8 mouse cellular contexts compared by ENCODE assay signal in the genomic region with DNA sequence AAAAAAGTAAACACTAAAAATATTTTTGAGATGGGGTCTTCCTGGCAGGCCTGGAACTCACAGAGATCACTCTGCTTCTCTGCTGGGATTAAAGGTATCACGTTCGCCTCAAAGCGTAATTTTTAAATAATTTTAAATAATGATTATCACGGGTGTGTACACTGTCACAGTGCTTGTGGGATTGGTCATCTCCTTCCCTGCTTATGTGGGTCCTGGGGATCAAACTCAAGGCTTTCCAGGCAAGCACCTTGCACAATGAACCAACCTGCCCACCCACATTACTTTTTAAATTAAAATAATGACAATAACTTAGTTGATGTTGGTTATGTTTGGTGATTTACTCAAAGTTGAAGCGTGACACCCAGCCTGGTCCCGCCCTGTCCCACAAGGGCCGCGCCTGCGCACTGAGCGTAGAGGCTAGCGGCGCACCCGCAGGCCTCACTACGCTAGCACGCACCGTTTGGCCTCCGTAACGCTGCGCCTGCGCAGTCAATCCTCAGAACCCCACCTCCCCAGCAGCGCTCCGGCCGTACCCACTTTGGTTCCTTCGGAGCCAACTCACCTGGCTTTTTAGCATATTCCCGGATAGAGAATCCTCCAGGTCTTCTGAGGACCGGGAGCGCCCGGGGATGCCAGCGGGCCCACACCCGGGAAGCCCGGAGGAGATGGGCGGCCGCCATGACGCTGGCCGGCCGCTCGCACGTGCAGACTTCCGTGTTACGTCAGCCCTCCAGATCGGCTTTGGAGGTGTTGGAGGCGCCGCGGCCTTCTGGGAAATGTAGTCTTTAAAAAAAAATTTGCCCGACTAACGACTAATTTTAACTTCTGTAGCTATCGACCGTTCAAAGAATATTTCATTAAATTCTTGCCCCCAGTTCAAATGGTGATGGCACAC. TPM values are rescaled to one million over a fixed set of nuclear protein-coding genes. Genes with fewer than 3 reads are reported as not detected.
A peak's percentile ranks its signal among the peaks of the same experiment; 100 is the strongest.
DNase-seq lines count a peak whose midpoint lies in the region; ATAC-seq and TF ChIP-seq lines count a peak whose summit lies in the region.

A gene (minus strand): TSS at position 724 of the 895 bp plus-strand sequence.
A gene (plus strand): TSS at position 750 of the 895 bp plus-strand sequence.

- peaks cover 17% of the 10 kb centered on the region for H3K79me2 ChIP-seq in CH12.LX (replicated peaks; ENCODE audit: control insufficient read depth, extremely low read depth, insufficient read depth, poor library complexity, severe bottlenecking)

- H3K27ac ChIP-seq in CH12.LX (ENCODE audit: insufficient read depth, low read depth): peak within 1 kb of the TSS; percentile 7; the same call in 1 of the 2 replicates
- H3K27ac ChIP-seq in forebrain, embryonic 12.5 days: peak within 1 kb of the TSS; percentile 78
- H3K27ac ChIP-seq in heart, postnatal 0 days (ENCODE audit: low read depth): peak within 1 kb of the TSS; percentile 76
- H3K27ac ChIP-seq in liver, embryonic 16.5 days (ENCODE audit: low read length): peak within 1 kb of the TSS; percentile 86
- peak within 1 kb of the TSS; percentile 85 for H3K27ac ChIP-seq in neural tube, embryonic 13.5 days (replicated peaks)
- peak within 1 kb of the TSS; percentile 94 for H3K27ac ChIP-seq in testis, adult 2 months (ENCODE audit: control insufficient read depth, insufficient read depth, low read depth, low read length)

- dilution Hi-C loops in CH12.LX (cut with MboI; ENCODE audit: extremely low pct_ligation_motif_present, extremely low pct_unique_long_range_greater_than_20kb, low sequenced_read_pairs): no loop called here

- no peaks in the 10 kb centered on the region for H3K27me3 ChIP-seq in CH12.LX (replicated peaks)
- no peaks in the 10 kb centered on the region for H3K27me3 ChIP-seq in forebrain, embryonic 12.5 days
- H3K27me3 ChIP-seq in heart, postnatal 0 days (ENCODE audit: control insufficient read depth, insufficient read depth, low read length): no peaks in the 10 kb centered on the region
- no peaks in the 10 kb centered on the region for H3K27me3 ChIP-seq in liver, embryonic 16.5 days (ENCODE audit: control insufficient read depth, insufficient read depth, low read depth, low read length)
- no peaks in the 10 kb centered on the region for H3K27me3 ChIP-seq in neural tube, embryonic 13.5 days
- H3K27me3 ChIP-seq in testis, adult 2 months (ENCODE audit: control insufficient read depth, insufficient read depth, low read length): no peaks in the 10 kb centered on the region

- under 1% methylated on average over 48 of the region's 48 CpGs for WGBS in forebrain, embryonic 12.5 days
- under 1% methylated on average over 48 of the region's 48 CpGs for WGBS in heart, postnatal 0 days
- WGBS in liver, embryonic 16.5 days (ENCODE audit: insufficient replicate concordance): under 1% methylated on average over 48 of the region's 48 CpGs
- WGBS in neural tube, embryonic 13.5 days: under 1% methylated on average over 48 of the region's 48 CpGs

- no peak for TF ChIP-seq RAD21 in CH12.LX (IDR thresholded peaks at IDR 0.05; ENCODE audit: low read depth, low read length)

- H3K4me2 ChIP-seq in CH12.LX (ENCODE audit: insufficient read depth, low read depth, poor library complexity, severe bottlenecking): peak within 1 kb of the TSS; percentile 77
- peak within 1 kb of the TSS; percentile 69 for H3K4me2 ChIP-seq in forebrain, embryonic 12.5 days
- H3K4me2 ChIP-seq in heart, postnatal 0 days (ENCODE audit: low read depth, low read length): peak within 1 kb of the TSS; percentile 82
- H3K4me2 ChIP-seq in liver, embryonic 16.5 days (ENCODE audit: low read depth, low read length): peak within 1 kb of the TSS; percentile 74
- H3K4me2 ChIP-seq in neural tube, embryonic 13.5 days: peak within 1 kb of the TSS; percentile 76

- peak; percentile 95 for DNase-seq in CH12.LX (ENCODE audit: extremely low read depth)
- DNase-seq in c-Kit-positive CD71-positive TER-119-negative erythroid progenitor cells, embryonic 14.5 days (ENCODE audit: low read depth): peak; percentile 95
- peak; percentile 95 for DNase-seq in heart, postnatal 0 days (ENCODE audit: low spot score)
- DNase-seq in kidney, postnatal 4 days: peak; percentile 97 to 98

- no peaks in the 10 kb centered on the region for H3K9me3 ChIP-seq in CH12.LX (replicated peaks; ENCODE audit: low read length)
- H3K9me3 ChIP-seq in forebrain, embryonic 12.5 days: no peaks in the 10 kb centered on the region
- no peaks in the 10 kb centered on the region for H3K9me3 ChIP-seq in heart, postnatal 0 days (replicated peaks; ENCODE audit: control insufficient read depth, low read length)
- no peaks in the 10 kb centered on the region for H3K9me3 ChIP-seq in liver, embryonic 16.5 days (replicated peaks; ENCODE audit: control insufficient read depth, low read length)
- no peaks in the 10 kb centered on the region for H3K9me3 ChIP-seq in neural tube, embryonic 13.5 days

- H3K4me1 ChIP-seq in CH12.LX (ENCODE audit: control insufficient read depth in 1 of 2, insufficient read depth in 2 of 2): peaks cover 16 to 58% of the 10 kb centered on the region in 2 experiments
- peaks cover 19% of the 10 kb centered on the region for H3K4me1 ChIP-seq in forebrain, embryonic 12.5 days
- H3K4me1 ChIP-seq in heart, postnatal 0 days (ENCODE audit: control insufficient read depth, insufficient read depth): peaks cover 7% of the 10 kb centered on the region; the same call in 1 of the 2 replicates
- H3K4me1 ChIP-seq in liver, embryonic 16.5 days (ENCODE audit: control insufficient read depth, low read depth, low read length): peaks cover 25% of the 10 kb centered on the region
- H3K4me1 ChIP-seq in neural tube, embryonic 13.5 days (replicated peaks): peaks cover 27% of the 10 kb centered on the region
- peaks cover 9% of the 10 kb centered on the region for H3K4me1 ChIP-seq in testis, adult 2 months (ENCODE audit: control insufficient read depth, insufficient read depth, low read length)

- peaks cover 47 to 63% of the 10 kb centered on the region in 2 experiments for H3K36me3 ChIP-seq in CH12.LX (replicated peaks in 1 of 2; ENCODE audit: control insufficient read depth in 1 of 2, insufficient read depth in 1 of 2, low read length in 1 of 2)
- peaks cover 46% of the 10 kb centered on the region for H3K36me3 ChIP-seq in forebrain, embryonic 12.5 days (replicated peaks)
- H3K36me3 ChIP-seq in heart, postnatal 0 days (replicated peaks; ENCODE audit: control insufficient read depth, insufficient read depth, low read length): peaks cover 26% of the 10 kb centered on the region
- peaks cover 10% of the 10 kb centered on the region for H3K36me3 ChIP-seq in liver, embryonic 16.5 days (ENCODE audit: control insufficient read depth, insufficient read depth)
- H3K36me3 ChIP-seq in neural tube, embryonic 13.5 days: peaks cover 52% of the 10 kb centered on the region
- no peaks in the 10 kb centered on the region; the same call in 1 of the 2 replicates for H3K36me3 ChIP-seq in testis, adult 2 months (ENCODE audit: control insufficient read depth, insufficient read depth, low read length)

- TF ChIP-seq EP300 in CH12.LX (IDR thresholded peaks at IDR 0.05; ENCODE audit: low read length): no peak
- no peak for TF ChIP-seq EP300 in heart, postnatal 0 days (IDR thresholded peaks at IDR 0.05; ENCODE audit: low read depth)

- peak; percentile 82; the same call in 1 of the 2 replicates for TF ChIP-seq POLR2A in CH12.LX (IDR thresholded peaks at IDR 0.05; ENCODE audit: low read depth, low read length)
- TF ChIP-seq POLR2A in testis, adult 2 months (IDR thresholded peaks at IDR 0.05; ENCODE audit: control insufficient read depth, low read depth, low read length): peak; percentile 80

- in situ Hi-C loops in CH12.LX (cut with MboI; ENCODE audit: low pct_ligation_motif_present, low pct_unique_long_range_greater_than_20kb, low sequenced_read_pairs): no loop called here

- peak; percentile 94 for ATAC-seq in forebrain, embryonic 12.5 days (ENCODE audit: low FRiP score)
- peak; percentile 94 for ATAC-seq in heart, postnatal 0 days (ENCODE audit: insufficient read depth, low read depth)
- peak; percentile 96 for ATAC-seq in liver, embryonic 16.5 days (ENCODE audit: low read depth)
- peak; percentile 90 for ATAC-seq in neural tube, embryonic 13.5 days (ENCODE audit: low read depth)

- no peak for TF ChIP-seq CTCF in CH12.LX (conservative IDR thresholded peaks at IDR 0.05 in 1 of 2, IDR thresholded peaks at IDR 0.05 in 1 of 2; ENCODE audit: low read depth in 2 of 2, low read length in 2 of 2)
- TF ChIP-seq CTCF in heart, postnatal 0 days (IDR thresholded peaks at IDR 0.05; ENCODE audit: low read depth): no peak
- TF ChIP-seq CTCF in testis, adult 2 months (IDR thresholded peaks at IDR 0.05; ENCODE audit: control insufficient read depth, insufficient read depth, insufficient replicate concordance, low read depth, low read length): no peak

- H3K4me3 ChIP-seq in CH12.LX (replicated peaks in 1 of 3; ENCODE audit: low read depth in 2 of 3, low read length in 2 of 3, poor library complexity in 1 of 3): peak within 1 kb of the TSS; percentile 84 to 98 (median 96)
- H3K4me3 ChIP-seq in forebrain, embryonic 12.5 days (replicated peaks): peak within 1 kb of the TSS; percentile 67
- H3K4me3 ChIP-seq in heart, postnatal 0 days (ENCODE audit: low read depth, low read length): peak within 1 kb of the TSS; percentile 81
- H3K4me3 ChIP-seq in liver, embryonic 16.5 days (ENCODE audit: low read depth, low read length): peak within 1 kb of the TSS; percentile 91
- H3K4me3 ChIP-seq in neural tube, embryonic 13.5 days: peak within 1 kb of the TSS; percentile 60
- H3K4me3 ChIP-seq in testis, adult 2 months (ENCODE audit: control insufficient read depth, low read depth, low read length): peak within 1 kb of the TSS; percentile 89

- H3K9ac ChIP-seq in CH12.LX (ENCODE audit: insufficient read depth, low read depth): peak within 1 kb of the TSS; percentile 95
- peak within 1 kb of the TSS; percentile 68 for H3K9ac ChIP-seq in forebrain, embryonic 12.5 days
- H3K9ac ChIP-seq in heart, postnatal 0 days (replicated peaks; ENCODE audit: low read depth, low read length): peak within 1 kb of the TSS; percentile 86
- H3K9ac ChIP-seq in liver, embryonic 16.5 days (ENCODE audit: low read depth, low read length): peak within 1 kb of the TSS; percentile 81
- peak within 1 kb of the TSS; percentile 71 for H3K9ac ChIP-seq in neural tube, embryonic 13.5 days

RNA-seq across cellular contexts. Expression of the first gene that starts in this region (rescaled TPM):
- total RNA-seq in CH12.LX (2012; rRNA removed) (128 and 140 TPM in 2 replicates), CH12.LX (2014; rRNA removed) (131 and 167 TPM in 2 replicates)
- polyA plus RNA-seq in CH12.LX (2012; ENCODE audit: insufficient read length, low read depth): 104 and 120 TPM in 2 replicates
- 136 and 138 TPM in 2 replicates for polyA plus RNA-seq in forebrain, embryonic 12.5 days (2016; fragmentation: Nextera tagmentation; extraction: Ambion mirVana)
- 272 and 288 TPM in 2 replicates for total RNA-seq in heart, postnatal 0 days (2014; rRNA removed; ENCODE audit: low replicate concordance)
- polyA plus RNA-seq in heart, postnatal 0 days (2015; fragmentation: Nextera tagmentation; extraction: Ambion mirVana): 264 and 272 TPM in 2 replicates
- polyA plus RNA-seq in liver, embryonic 16.5 days (2015; fragmentation: Nextera tagmentation; extraction: Ambion mirVana): 80.0 and 88.1 TPM in 2 replicates
- polyA plus RNA-seq in neural tube, embryonic 13.5 days (2015; fragmentation: Nextera tagmentation; extraction: Ambion mirVana): 145 and 150 TPM in 2 replicates
- polyA plus RNA-seq in testis, adult 2 months (2012; rRNA removed): 181 and 261 TPM in 2 replicates

RNA-seq across cellular contexts. Expression of the second gene that starts in this region (rescaled TPM):
- total RNA-seq in CH12.LX (2012; rRNA removed) (104 and 149 TPM in 2 replicates), CH12.LX (2014; rRNA removed) (40.2 and 43.4 TPM in 2 replicates)
- 43.2 and 47.4 TPM in 2 replicates for polyA plus RNA-seq in CH12.LX (2012; ENCODE audit: insufficient read length, low read depth)
- 31.1 and 33.3 TPM in 2 replicates for polyA plus RNA-seq in forebrain, embryonic 12.5 days (2016; fragmentation: Nextera tagmentation; extraction: Ambion mirVana)
- 84.8 and 114 TPM in 2 replicates for total RNA-seq in heart, postnatal 0 days (2014; rRNA removed; ENCODE audit: low replicate concordance)
- 45.2 and 46.1 TPM in 2 replicates for polyA plus RNA-seq in heart, postnatal 0 days (2015; fragmentation: Nextera tagmentation; extraction: Ambion mirVana)
- polyA plus RNA-seq in liver, embryonic 16.5 days (2015; fragmentation: Nextera tagmentation; extraction: Ambion mirVana): 24.2 and 26.3 TPM in 2 replicates
- polyA plus RNA-seq in neural tube, embryonic 13.5 days (2015; fragmentation: Nextera tagmentation; extraction: Ambion mirVana): 33.7 and 36.1 TPM in 2 replicates
- 53.5 and 77.2 TPM in 2 replicates for polyA plus RNA-seq in testis, adult 2 months (2012; rRNA removed)

Comparison
In these comparisons a context has a peak if more than half of its experiments do, and no peak if none do; other contexts are left out.
1. Peak in every context shown above with its lines: DNase-seq, ATAC-seq, H3K4me3 ChIP-seq and H3K27ac ChIP-seq.
2. H3K27ac ChIP-seq: peak in every context shown above with its lines; median percentile 94 in testis, adult 2 months; 86 in liver, embryonic 16.5 days; 85 in neural tube, embryonic 13.5 days; 78 in forebrain, embryonic 12.5 days; 76 in heart, postnatal 0 days; 7 in CH12.LX.